Mouse (Mus musculus) adrenal gland, adult 8-10 months (tissue): ENCODE data around the gene Hibch. TPM values are rescaled to one million over a fixed set of nuclear protein-coding genes. Genes with fewer than 3 reads are reported as not detected.
A peak's percentile ranks its signal among the peaks of the same experiment; 100 is the strongest.
"Not testable (repeated sequence)": the region's sequence is repeated elsewhere in the genome, so short reads cannot be mapped to it uniquely, and the experiment has no call there.

Experiments used
- DNase-seq: peaks from one replicate; pipeline ENCODE4 v3.0.0; 2022
- total RNA-seq, 4 experiments: library from RNA; stranded (reverse); gene quantifications; 2 replicates each; pipeline ENCODE4 v1.2.4; 2022

Hibch gene
- 10 to 100 TPM; 60.7 to 75.4 (median 64.0) TPM for total RNA-seq

DNA sequence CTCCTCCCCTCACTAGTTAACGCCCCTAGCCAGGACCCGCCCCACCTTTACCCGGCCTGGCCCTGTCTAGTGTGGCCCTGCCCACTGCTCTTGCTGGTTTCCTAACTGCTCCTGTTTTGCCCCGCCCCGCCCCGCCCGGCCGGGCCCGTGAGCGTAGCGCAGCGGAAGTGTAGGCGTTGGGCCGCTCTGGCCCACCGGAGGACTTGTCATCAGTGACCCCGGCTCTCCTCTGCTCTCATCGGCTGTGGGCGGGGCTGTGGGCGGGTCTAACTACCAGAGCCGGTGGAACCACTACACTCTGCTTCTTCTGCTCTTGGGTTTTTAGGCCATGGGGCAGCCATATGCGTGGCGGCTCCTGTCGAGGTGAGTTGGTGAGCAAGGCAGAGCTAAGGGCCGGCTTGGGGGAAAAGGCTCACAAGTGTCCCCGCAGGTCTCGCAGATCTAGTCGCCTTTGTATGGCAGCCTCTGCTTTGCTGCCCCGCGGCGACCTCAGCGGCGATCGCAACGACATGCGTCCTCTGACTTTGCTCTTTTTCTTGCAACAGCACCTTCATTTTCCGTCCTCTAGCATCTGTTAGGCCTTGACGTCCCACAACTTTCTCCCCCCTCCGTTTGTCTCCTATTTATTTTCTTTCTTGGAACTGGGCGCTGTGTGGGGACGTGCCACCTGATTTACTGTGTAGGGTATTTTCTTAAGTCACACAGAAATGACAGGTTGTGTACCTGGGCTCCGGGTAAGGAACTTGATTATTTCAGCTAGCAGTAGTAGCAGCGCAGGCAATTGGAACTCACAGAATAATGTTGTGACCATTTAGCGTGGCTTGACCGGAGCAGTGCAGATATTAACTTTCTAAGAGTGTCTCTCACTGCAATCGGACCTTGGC lies at the start of gene Hibch:
Gene Hibch, plus strand, starts transcription at position 148 of the 884 bp plus-strand sequence.
- peak; percentile 100 for DNase-seq

DNA sequence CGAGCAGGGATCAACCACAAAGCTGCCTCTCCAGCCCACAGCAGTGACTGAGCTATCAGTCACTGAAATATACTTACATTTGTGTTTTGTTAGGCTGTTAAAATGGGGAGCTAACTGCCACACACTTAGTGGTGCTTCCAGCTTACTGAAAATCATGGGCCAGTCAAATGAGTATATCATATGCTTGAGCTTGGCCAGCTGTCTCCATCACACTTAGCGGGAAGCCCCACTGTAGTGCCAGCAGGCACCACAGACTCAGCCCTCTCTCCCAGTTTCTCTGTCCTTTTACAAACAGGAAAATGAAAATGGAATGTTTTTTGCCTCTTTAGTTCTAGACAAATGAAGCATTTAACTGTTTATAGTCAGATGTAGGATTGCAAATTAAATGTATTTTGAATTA lies 48.8 kb upstream of the Hibch start:
- DNase-seq, result no peak

DNA sequence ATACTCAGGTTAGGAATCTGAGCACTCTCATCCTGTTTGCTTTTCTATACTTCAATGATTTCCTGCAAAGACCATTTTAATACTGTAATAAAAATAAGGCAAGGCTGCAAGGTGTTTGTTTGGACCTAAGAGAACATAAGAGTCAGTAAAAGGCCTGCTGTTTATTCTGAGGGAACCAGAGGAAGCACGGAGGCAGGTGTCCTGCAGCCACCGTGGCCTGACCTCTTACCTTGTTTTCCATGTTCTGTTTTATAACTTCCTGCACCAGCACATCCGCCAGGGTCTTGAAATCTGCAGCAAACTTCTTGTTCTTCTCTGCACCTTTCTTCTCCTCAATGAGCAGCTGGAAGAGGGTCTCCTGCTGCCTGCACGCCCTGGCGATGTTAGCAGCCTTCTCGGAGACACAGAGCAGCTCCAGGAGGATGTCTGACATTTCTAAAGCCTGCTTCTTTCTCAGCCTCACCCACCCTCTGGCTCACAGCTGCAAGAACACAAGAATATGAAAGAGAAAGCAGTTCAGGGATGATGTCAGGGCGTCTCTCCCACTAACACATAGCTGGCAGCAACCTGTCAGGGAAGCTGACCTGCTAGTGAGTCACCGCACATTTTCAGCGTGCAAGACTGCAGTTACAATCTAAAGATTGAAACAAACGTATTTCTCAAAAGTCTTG lies 45.5 kb upstream of the Hibch start:
- no peak for DNase-seq

DNA sequence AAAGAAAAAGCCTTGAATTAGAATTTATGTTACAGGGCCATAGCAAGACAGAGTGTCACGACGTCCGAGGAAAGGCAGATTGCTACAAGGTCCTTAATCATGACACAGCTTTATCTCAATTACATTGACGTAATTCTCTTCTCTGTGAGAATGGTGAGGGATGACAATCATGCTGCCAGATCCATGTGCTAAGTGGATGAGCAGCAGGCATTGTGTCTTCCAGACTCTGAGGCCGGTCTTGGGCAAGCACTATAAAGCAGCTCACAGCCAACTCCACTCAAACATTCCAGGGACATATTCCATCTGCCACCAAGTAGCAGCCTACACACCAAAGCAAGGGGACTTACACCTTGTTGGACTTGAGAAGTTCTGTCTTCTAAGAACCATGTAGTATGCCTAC lies 45.0 kb upstream of the Hibch start:
- DNase-seq, result no peak

DNA sequence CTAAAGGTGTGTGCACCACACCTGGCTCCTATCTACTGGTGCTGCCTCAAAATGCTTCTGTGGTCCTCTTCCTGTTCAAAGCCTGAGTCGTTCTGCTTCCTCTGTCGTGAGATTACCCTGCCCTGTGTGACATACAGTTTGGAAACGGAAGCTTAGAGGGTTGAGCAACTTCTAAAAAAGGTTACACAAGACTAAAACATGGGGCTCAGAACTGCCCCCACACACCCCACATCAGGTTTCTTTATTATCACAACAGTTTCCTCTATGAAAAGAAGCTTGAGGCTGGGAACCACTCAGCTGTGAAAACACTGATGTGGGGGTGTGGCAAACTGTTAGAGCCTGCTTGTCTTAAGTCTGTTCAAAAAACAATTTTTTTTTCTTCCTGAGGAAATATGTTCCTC lies 44.4 kb upstream of the Hibch start:
- DNase-seq, result no peak

DNA sequence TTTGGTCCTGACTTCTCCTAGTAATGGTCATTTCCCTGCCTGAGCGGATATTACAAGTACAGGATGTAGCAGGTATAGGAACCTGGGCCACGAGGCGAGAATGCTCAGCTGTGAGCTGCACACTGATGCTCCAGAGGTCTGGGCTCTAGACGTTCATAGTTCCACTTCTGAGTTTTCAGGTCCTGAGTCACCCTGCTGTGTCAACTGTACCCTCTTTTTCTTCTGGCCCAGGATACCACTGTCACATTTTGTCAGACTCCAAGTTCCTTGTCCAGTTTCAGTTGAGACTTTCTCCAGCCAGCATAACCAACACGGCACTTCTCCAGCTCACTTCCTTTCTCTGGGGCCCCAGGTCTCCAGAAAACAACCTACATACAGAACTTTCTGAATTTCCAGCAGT lies 43.1 kb upstream of the Hibch start:
- DNase-seq, result no peak

DNA sequence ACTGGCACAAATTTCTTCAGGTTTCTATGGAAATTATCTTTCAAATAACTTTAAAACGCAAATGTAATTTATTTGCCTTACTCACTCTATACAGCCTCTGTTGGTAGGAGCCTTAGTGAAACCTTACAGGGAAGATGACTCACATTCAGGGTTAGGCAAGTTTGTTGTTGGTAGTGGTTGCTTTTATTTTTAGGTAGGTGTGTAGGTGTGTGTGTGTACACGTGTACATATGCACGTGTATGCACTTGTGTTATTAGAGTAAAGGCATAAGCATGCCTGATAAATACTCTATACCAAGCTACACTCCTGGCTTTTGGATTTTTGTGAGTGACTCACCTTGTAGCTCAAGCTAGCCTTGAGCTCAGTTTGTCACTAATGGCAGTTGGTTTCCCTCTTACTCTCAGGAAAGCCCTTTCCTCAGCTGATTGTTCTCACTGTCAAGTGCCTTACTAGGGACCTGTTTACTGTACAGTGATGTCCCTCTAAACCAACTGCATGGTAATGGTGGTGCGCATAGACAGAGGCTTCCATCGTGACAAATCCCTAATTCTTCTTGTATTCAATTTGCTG lies 42.2 kb upstream of the Hibch start:
- no peak for DNase-seq

DNA sequence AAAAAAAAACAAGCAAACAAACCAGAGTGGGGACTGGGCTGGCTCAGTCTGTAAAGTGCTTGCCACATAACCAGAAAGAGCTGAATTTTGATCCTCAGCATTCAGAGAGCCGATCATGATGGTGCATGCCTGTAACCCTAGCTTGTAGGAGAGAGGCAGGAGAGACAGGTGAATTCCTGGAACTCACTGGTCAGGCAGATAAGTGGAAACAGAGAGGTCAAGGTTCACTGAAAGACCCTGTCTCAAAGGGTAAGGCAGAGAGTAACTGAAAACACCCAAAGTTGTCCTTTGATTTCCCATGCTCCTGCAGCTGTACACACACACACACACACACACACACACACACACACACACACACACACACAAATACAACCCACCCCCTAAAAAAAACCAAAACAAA lies 39.7 kb upstream of the Hibch start:
- no peak for DNase-seq

DNA sequence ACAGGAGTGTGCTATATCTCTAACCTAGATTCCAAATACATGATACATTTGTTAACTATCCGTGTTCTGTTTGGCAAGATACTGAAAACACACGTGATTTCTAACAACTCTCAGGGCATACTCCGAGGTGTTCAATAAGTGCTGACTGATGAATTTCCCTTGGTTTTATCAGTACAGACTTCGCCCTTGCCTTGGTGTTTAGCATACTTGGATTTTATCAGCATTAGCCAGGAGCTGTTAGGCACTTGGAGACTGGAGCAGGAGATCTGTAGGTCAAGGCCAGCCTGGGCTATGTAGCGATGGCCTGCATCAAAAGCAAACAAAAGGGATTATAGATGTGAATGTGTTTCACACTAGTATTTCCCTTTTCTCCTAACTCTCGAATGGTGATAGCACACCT lies 36.3 kb upstream of the Hibch start:
- no peak for DNase-seq

DNA sequence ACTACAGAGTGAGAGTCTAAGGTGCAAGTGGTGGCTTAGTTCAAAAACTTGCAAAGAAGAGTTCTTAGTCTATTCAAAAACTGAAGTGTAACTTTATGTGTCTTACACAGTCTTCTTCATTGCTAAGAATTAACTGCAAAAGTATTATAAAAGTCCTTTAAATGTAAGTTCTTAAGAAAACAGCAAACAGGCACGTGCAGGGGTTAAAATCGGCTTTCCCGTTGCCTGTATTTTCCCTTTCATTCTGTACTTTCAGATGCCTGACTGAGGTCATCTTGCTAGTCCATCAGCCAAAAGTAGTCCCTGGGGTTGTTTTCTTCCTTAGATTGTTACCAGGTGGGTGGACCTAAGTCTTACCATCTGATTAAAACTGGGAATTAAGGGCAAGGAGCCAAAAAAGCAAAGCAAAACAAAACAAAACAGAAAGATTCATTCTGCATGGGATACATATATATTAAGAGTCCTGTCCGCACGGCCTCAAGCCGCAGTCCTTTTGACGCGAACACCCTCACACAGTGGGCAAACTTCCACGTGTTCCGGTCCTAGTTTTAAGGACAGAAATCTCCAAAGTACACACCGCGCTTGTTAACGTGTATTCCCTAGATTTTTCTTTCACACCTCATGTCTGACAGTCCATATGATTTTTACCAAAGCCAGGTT lies 28.4 kb upstream of the Hibch start:
- DNase-seq, result no peak

DNA sequence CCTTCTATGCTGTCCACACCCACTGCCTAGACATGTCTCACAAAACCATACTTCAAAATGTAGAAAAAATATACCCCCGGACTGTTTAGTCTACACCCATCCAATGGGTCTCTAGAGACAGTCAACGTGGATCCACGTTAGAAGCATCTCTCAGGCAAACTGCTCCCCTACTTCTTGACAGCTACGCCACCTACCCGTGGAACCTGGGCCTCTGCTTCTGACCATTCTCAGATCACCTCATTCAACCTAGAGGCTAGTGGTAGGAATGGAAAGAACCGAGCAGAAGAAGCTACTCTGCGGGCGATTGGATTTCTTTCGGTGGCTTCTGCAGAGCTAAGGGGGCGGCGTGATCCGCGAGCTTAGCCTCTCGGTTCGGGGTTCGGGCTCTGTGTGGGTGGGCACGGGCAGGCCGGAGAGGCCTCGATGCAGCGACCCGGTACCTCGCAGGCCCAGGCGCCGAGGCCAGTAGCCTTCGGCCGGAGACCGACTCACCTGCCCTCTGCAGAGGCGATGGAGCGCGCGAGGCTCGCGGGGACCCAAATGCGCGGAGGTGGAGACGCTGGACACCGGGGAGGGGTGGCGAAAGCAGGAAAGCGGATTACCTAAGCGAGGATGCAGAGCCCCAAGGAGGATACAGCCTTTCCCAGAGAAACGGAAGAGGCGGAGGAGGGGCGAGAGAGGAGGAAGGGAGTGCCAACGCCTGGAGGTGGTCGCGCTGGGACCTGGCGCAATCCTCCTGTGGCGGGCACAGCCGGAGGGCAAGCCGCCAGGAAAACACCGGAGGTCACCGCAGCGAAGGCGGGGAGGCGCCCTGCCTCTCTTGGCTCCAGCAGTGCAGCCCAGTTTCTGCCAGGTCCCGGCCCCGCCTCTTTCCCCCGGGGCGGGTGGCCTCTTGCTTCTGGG lies 27.6 kb upstream of the Hibch start, which contains the start of gene Inpp1:
Gene Inpp1, minus strand, starts transcription at position 779 of the 903 bp plus-strand sequence.
- peak; percentile 87 for DNase-seq

DNA sequence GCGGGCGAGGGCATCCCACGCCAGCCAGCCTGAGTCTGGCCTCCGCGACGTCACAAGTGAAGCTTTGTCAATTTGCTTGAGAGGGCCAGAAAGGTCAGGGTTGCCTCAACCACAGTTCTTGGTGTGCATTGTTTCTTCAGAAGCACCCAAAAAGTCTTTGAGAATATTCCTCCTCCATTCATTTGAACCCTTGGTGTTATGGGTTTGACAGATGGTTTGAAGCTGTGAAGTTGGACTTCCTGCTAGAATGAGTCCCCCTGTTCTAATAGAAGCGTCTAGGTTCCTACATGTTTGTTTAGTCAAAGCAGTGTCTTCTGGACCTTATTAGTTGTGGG lies 26.9 kb upstream of the Hibch start:
- no peak for DNase-seq

DNA sequence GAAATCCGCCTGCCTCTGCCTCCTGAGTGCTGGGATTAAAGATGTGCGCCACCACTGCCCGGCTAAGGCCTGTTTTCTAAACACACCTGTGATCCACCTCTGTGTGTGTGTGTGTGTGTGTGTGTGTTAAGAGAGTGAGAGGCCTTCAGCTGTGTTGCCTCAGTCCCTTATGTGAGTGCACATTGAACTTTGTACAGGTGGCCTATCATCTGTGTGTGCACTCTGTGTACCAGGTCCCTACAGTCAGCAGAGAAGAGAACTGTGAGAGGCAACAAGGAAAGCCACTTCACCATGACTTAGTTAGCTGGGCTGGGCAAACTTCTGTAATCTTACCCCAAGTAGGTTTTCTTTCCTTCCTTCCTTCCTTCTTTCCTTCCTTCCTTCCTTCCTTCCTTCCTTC lies 5.6 kb upstream of the Hibch start:
- DNase-seq, result no peak

DNA sequence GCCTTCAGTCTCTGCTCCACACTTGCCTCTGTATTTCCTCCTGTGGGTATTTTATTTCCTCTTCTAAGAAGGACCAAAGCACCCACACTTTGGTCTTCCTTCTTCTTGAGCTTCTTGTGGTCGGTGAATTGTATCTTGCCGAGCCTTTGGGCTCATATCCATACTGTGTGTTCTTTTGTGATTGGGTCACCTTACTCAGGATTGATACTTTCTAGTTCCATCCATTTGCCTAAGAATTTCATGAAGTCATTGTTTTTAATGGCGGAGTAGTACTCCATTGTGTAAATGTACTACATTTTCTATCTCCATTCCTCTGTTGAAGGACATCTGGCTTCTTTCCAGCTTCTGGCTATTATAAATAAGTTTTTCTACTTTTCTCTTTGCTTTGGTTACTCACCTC lies 375 bp upstream of the Hibch start:
- no peak for DNase-seq

DNA sequence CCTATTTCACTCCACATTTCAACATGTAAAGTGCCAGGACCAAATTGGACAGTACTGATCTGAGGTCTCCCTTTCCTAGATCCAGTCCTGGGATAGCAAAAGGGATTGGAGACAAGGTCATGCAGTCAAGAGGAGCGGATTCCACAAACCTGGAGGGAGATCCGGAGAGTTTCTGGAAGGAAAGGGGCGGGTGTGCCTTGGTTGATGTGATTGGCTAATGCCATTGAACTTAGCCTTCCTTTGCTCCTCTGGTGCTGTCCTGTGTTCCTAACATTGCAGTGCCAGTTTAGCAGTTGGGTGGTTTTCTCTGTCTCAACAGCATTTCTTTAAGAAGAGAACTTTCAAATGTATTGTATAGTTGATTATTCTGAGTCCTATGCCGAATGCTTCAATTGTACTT lies 1.8 kb downstream of the Hibch start:
- no peak for DNase-seq

DNA sequence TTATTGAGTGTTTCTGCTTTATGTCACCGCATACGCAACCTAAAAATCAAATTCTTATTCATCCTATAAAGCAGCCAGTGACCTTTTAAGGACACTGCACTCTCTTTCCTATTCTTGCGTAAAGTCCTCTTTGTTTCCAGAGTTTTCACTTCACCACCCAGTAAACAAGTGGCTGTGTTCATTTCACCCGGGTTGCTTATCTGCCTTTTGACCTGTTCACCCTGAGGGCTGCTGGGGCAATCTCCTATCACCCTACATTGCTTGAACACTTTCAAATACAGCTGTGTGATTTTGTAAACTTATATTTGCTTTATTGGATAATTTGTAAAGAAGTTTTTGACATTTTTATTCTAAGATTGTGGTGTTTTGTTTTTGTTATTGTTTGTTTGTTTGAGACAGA lies 4.7 kb downstream of the Hibch start:
- no peak for DNase-seq

DNA sequence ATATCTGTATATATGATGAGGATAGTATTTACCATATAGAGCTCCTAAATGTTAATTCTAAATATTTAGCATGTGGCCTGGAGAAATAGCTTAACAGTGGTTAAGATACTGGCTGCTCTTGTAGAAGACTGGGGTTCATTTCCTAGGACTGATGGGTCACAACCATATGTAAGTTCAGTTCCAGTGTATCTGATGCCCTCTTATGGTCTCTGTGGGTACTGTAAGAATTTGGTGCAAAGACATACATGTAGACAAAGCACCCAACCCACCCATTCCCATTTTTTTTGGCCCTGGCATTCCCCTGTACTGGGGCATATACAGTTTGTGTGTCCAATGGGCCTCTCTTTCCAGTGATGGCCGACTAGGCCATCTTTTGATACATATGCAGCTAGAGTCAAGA lies 9.3 kb downstream of the Hibch start:
- DNase-seq, result not testable (repeated sequence)

DNA sequence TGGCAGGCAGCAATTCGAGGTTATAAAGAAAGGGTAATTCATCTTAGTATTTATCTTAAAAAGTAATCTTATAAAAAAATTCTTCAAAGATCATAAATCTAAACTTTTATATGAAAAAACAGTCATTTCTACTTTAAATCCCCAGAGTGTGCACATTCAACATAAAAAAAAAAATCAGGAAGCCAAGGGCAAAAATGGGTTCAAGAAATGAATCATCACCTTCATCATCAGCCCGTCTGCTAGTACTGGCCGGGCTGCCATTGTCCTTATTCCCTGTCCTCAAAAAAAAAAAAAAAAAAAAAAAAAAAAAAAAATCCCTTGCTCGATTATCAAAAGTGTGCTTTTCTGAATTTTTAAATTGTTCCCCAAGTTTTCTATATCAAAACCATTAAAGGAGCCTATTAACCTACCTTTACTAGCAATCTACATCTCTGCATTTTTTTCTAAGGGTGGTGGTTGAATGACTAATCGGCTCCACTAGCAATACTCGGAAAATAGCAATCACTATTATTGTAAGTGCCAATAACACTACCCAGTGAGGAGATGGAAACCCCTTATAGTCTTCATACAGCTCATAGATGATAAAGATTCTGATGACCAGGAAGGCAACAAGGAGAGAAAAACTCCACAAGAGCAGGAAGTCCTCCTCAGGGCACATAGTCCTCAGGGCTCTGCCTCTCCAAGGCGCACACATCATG lies 11.3 kb downstream of the Hibch start:
- DNase-seq, result no peak

DNA sequence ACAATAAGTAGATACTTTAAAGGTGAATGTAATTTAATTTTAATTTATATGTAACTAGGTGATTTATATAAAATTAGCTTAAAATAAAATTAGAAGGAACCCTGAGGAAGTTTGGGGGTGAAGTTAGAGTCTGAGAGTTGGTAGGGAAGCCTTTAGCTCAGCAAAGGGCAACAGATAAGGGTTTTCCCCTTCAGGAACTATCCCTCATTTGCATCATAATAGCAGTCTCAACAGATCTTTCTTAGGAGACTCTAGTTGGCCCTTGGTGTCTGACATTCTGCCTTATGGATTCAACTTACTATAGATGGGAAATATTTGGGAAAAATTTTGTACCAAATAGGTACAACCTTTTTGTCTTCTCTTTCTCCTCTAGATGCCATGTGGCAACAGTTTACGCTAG lies 19.5 kb downstream of the Hibch start:
- no peak for DNase-seq

DNA sequence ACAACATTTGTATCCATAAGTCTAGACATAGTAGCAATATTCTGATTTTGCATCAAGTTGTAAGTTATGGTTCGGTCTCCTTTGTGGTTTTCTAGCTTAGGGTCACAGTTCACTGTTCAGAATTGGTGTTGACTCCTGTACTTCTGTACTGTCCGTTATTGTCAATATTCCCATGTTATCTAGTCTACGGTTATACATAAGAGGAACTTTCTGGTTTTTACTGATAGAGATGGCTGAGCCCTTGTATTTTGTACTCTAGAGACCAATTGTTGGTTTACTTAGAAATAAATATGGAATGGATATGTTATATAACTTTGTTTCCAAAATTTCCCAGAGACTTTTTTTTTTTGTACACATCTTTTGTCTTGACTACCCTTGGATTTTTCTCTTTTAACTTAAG lies 21.3 kb downstream of the Hibch start:
- no peak for DNase-seq

DNA sequence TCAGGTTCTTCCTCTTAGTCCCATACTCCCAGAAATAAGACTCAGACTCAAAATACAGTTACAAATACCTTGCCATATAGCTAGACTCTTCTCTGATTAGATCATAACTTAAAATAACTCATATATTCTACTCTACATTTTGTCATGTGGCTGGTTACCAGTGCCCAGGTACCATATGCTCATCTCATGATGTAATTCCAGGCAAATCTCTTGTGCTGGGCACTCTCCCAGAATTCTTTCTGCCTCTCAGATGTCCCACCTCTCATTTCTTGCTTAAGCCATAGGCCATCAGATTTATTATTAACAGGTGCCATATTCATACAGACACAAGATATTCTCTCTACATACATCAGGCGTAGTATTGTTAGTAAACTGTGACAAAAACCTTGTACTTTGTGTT lies 23.1 kb downstream of the Hibch start:
- no peak for DNase-seq

DNA sequence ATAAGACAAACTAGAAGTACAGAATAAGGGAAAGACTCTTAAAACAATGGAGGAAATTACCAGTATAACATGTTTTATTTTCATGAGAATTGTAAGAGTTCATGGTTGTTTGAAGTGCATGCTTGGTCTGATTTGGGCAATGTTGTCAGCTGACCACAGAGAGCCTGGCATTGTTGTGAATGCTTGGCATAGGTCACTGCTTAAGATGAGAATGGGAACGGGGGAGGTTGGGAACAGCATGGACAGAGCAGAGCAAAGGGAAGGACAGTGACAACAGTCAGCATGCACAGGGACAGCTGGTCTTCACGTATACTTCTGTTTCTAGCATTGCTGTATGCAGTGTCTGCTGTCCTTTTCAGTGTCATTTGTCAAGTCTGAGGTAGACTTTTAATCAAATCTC lies 39.5 kb downstream of the Hibch start:
- no peak for DNase-seq
